8 mouse cellular contexts compared by ENCODE assay signal in the genomic region with DNA sequence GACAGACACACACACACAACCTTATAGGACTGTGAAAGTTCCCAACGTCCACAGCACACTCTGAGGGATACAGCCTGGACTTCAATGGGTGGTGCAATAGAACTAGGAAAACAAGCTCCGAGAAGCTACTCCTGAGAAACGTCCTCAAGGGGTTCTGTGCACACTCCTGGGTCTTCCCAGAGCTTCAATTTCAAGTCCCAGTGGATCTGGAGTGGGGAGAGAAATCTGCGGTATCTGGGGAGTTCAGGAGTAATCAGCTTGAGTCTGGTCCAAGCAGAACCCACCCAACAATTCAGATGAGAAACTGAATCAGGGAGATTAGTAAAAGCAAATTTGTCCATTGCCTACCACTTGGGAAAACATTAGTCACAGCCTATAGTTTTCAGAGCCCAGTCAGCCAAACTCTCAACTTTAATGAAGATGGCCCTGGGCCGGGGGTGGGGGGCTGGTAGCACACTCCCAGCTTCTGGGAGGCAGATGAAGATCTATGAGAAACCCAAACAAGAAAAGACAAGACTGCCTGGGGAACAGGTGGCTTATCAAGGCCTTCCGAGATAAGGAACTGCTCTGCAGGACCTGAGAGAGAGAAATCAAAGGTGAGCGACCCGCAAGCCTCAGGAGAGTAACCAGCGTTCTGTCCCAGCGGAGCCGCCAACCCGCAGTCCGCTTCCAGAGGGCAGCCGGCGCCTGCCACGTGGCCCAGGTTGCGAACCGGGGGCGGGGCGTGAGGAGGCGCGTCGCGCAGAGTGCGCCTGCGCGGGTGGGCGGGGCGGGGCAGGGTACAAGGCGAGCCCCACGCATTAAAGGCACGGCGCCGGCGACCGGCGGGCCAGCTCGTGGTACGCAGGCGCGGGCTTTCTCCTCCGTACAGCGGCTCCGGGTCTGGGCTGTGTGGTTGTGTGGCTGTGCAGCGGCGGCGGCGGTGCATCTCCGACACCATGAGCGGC. TPM values are rescaled to one million over a fixed set of nuclear protein-coding genes. Genes with fewer than 3 reads are reported as not detected.
A peak's percentile ranks its signal among the peaks of the same experiment; 100 is the strongest.
DNase-seq lines count a peak whose midpoint lies in the region; ATAC-seq and TF ChIP-seq lines count a peak whose summit lies in the region.

Gene Ppa1 (plus strand): TSS at position 763 of the 947 bp plus-strand sequence.

- peak; percentile 91 for ATAC-seq in Patski
- ATAC-seq in hindbrain, embryonic 14.5 days (ENCODE audit: low FRiP score), result peak; percentile 98

- peak within 1 kb of the TSS; percentile 87 for H3K9ac ChIP-seq in hindbrain, embryonic 14.5 days

- peak within 1 kb of the TSS; percentile 72 for H3K4me3 ChIP-seq in hindbrain, embryonic 14.5 days (replicated peaks; ENCODE audit: low read length)

- H3K36me3 ChIP-seq in hindbrain, embryonic 14.5 days (replicated peaks; ENCODE audit: control insufficient read depth, insufficient read depth), result peaks cover 9% of the 10 kb centered on the region

- TF ChIP-seq CTCF in Patski (IDR thresholded peaks at IDR 0.05), result no peak

- H3K9me3 ChIP-seq in hindbrain, embryonic 14.5 days (ENCODE audit: control insufficient read depth, low read length), result no peaks in the 10 kb centered on the region

- no peak for DNase-seq in Patski (ENCODE audit: low read depth, low spot score)
- peak; percentile 92 to 93 for DNase-seq in cerebellum, postnatal 14 days
- DNase-seq in frontal cortex, postnatal 25 days (ENCODE audit: low spot score in 2 of 2), result peak; percentile 60 to 78
- DNase-seq in hindbrain, embryonic 14.5 days (ENCODE audit: low spot score), result peak; percentile 89
- DNase-seq in left cerebral cortex, adult 11 months (ENCODE audit: low spot score), result peak; percentile 69
- peak; percentile 85 to 91 for DNase-seq in lung, postnatal 4 days
- DNase-seq in retina, postnatal 7 days (ENCODE audit: low read depth, low spot score), result peak; percentile 87
- peak; percentile 69 for DNase-seq in urinary bladder, adult 2 months (ENCODE audit: low spot score)

- POLR2A ChIA-PET in Patski (lab: Charles Lee), result interaction anchor here (1.0 to 2.1 kb wide), 2 partner anchors 14 to 21 kb away, joined by 3 to 6 read pairs; no protein-coding TSS in a partner anchor

- peaks cover 14% of the 10 kb centered on the region for H3K4me1 ChIP-seq in hindbrain, embryonic 14.5 days (replicated peaks; ENCODE audit: control insufficient read depth, insufficient read depth, low read length)

- CTCF ChIA-PET in Patski (lab: Charles Lee), result interaction anchor here (1.3 to 1.7 kb wide), 2 partner anchors 14 to 20 kb away, joined by 4 read pairs; no protein-coding TSS in a partner anchor

- peak within 1 kb of the TSS; percentile 85 for H3K4me2 ChIP-seq in hindbrain, embryonic 14.5 days (replicated peaks)

- in situ Hi-C loops in Patski (cut with MboI; ENCODE audit: low pct_unique_long_range_greater_than_20kb), result no loop called here

- peak within 1 kb of the TSS; percentile 80 for H3K27ac ChIP-seq in hindbrain, embryonic 14.5 days

- 3% methylated on average over 47 of the region's 50 CpGs for WGBS in hindbrain, embryonic 14.5 days

- H3K27me3 ChIP-seq in Patski, result no peaks in the 10 kb centered on the region
- H3K27me3 ChIP-seq in hindbrain, embryonic 14.5 days (ENCODE audit: control insufficient read depth, insufficient read depth, low read length), result no peaks in the 10 kb centered on the region

RNA-seq across cellular contexts. Expression of gene Ppa1, which starts in this region (rescaled TPM):
- polyA plus RNA-seq in Patski (2021), result 112 TPM
- polyA plus RNA-seq in hindbrain, embryonic 14.5 days (2014; fragmentation: Nextera tagmentation; extraction: Ambion mirVana), result 191 and 213 TPM in 2 replicates
- polyA plus RNA-seq in urinary bladder, adult 2 months (2012; rRNA removed), result 80.6 and 99.8 TPM in 2 replicates
